Mouse (Mus musculus) hindbrain, embryonic 16.5 days (tissue): Measurements from ENCODE around the gene Gm10642. TPM values are rescaled to one million over a fixed set of nuclear protein-coding genes. Genes with fewer than 3 reads are reported as not detected.

Experiments
- ATAC-seq: fragments of 200-750 bp; cut with Nextera tagmentation; 2 replicates; pipeline ENCODE4 v1.8.0; 2017; ENCODE audit warnings: moderate TSS enrichment, moderate library complexity
- H3K27ac ChIP-seq: fragments of 300-500 bp; sonication (generic); 2 replicates; pipeline ENCODE4 v1.5.1; 2014; ENCODE audit warnings: low read depth, mild to moderate bottlenecking, control low read depth, low read length, moderate library complexity
- H3K27me3 ChIP-seq: fragments of 300-500 bp; sonication (generic); replicated peaks from 2 replicates; pipeline ENCODE4 v1.6.1; 2014; ENCODE audit warnings: low read length; ENCODE audit not compliant: control insufficient read depth, insufficient read depth
- H3K36me3 ChIP-seq: fragments of 300-500 bp; sonication (generic); 2 replicates; pipeline ENCODE4 v1.6.1; 2014; ENCODE audit warnings: mild to moderate bottlenecking, low read length, moderate library complexity, mixed read lengths; ENCODE audit not compliant: control insufficient read depth, insufficient read depth
- H3K4me1 ChIP-seq: fragments of 300-500 bp; sonication (generic); 2 replicates; pipeline ENCODE4 v1.6.1; 2014; ENCODE audit warnings: low read depth, low read length; ENCODE audit not compliant: control insufficient read depth, insufficient read depth
- H3K4me2 ChIP-seq: fragments of 300-500 bp; sonication (generic); 2 replicates; pipeline ENCODE4 v1.6.1; 2014; ENCODE audit warnings: mild to moderate bottlenecking, low read length, control low read depth, moderate library complexity
- H3K4me3 ChIP-seq: fragments of 300-500 bp; sonication (generic); 2 replicates; pipeline ENCODE4 v1.5.1; 2014; ENCODE audit warnings: mild to moderate bottlenecking, low read length, control low read depth, moderate library complexity
- H3K9ac ChIP-seq: fragments of 300-500 bp; sonication (generic); 2 replicates; pipeline ENCODE4 v1.6.1; 2014; ENCODE audit warnings: low read depth, mild to moderate bottlenecking, control low read depth, low read length, moderate library complexity
- H3K9me3 ChIP-seq: fragments of 300-500 bp; sonication (generic); 2 replicates; pipeline ENCODE4 v1.6.1; 2014; ENCODE audit warnings: mild to moderate bottlenecking, low read length, moderate library complexity; ENCODE audit not compliant: control insufficient read depth
- WGBS: fragments of 180-500 bp; shearing (Covaris S2); extraction: QIAGEN DNeasy Blood & Tissue Kit; methylation state at CpG from one replicate; pipeline ENCODE4 v1.1.7; 2014; 5-methylcytosine and 5-hydroxymethylcytosine counted together
- polyA plus RNA-seq: library from polyadenylated mRNA; unstranded; fragments of >200 nt; fragmentation: Nextera tagmentation; extraction: Ambion mirVana; gene quantifications from 2 replicates; pipeline ENCODE4 v1.2.1, GENCODE M21; 2015

Gene Gm10642
- polyA plus RNA-seq, 1 experiment from 2014 or later, result 0.21 TPM

- H3K9me3 ChIP-seq, result no peaks in the 10 kb centered on the region
- H3K27ac ChIP-seq, result no peak overlapping the region
- H3K4me3 ChIP-seq, result no peak overlapping the region
- H3K9ac ChIP-seq, result no peak overlapping the region
- no peaks in the 10 kb centered on the region for H3K4me1 ChIP-seq
- no peaks in the 10 kb centered on the region for H3K36me3 ChIP-seq
- no peak for ATAC-seq
- H3K27me3 ChIP-seq, result no peaks in the 10 kb centered on the region
- WGBS, result 94% methylated on average over 6 of the region's 6 CpGs
- no peak overlapping the region for H3K4me2 ChIP-seq
Observed at GRCm38 (mm10) chr9:70670381-70670780, 14.3 kb downstream of the Gm10642 start.

GRCm38 (mm10) chr9:70671278-70671677 is 15.2 kb downstream of the Gm10642 start:
- H3K9me3 ChIP-seq, result no peaks in the 10 kb centered on the region; the same call in 1 of the 2 replicates
- no peaks in the 10 kb centered on the region for H3K27me3 ChIP-seq
- no peak for ATAC-seq
- H3K4me1 ChIP-seq, result no peaks in the 10 kb centered on the region
- H3K9ac ChIP-seq, result no peak overlapping the region
- no peaks in the 10 kb centered on the region for H3K36me3 ChIP-seq
- H3K4me2 ChIP-seq, result no peak overlapping the region
- no peak overlapping the region for H3K27ac ChIP-seq
- H3K4me3 ChIP-seq, result no peak overlapping the region
- 72% methylated on average over 6 of the region's 6 CpGs for WGBS

GRCm38 (mm10) chr9:70671772-70672579 is 15.9 kb downstream of the Gm10642 start:
- 54% methylated on average over 10 of the region's 10 CpGs for WGBS
- H3K27ac ChIP-seq, result no peak overlapping the region

GRCm38 (mm10) chr9:70673656-70674055 is 17.6 kb downstream of the Gm10642 start:
- Histone ChIP-seq H3K9me3 (no peaks in the 10 kb centered on the region; the same call in 1 of the 2 replicates), H3K4me3 (no peak overlapping the region), H3K27ac (no peak overlapping the region), H3K27me3 (no peaks in the 10 kb centered on the region), H3K9ac (no peak overlapping the region), H3K4me2 (no peak overlapping the region), H3K4me1 (no peaks in the 10 kb centered on the region), H3K36me3 (no peaks in the 10 kb centered on the region)
- WGBS, result 94% methylated on average over 4 of the region's 4 CpGs
- ATAC-seq, result no peak

More at GRCm38 (mm10) chr9:70671772-70672579, 15.9 kb downstream of the Gm10642 start:
- H3K9ac ChIP-seq, result no peak overlapping the region
- no peak overlapping the region for H3K4me3 ChIP-seq
- ATAC-seq, result no peak
- no peaks in the 10 kb centered on the region for H3K4me1 ChIP-seq
- no peaks in the 10 kb centered on the region; the same call in 1 of the 2 replicates for H3K9me3 ChIP-seq
- H3K4me2 ChIP-seq, result no peak overlapping the region
- H3K36me3 ChIP-seq, result no peaks in the 10 kb centered on the region
- H3K27me3 ChIP-seq, result no peaks in the 10 kb centered on the region

GRCm38 (mm10) chr9:70675117-70675516 is 19.1 kb downstream of the Gm10642 start:
- 79% methylated on average over 4 of the region's 4 CpGs for whole genome bisulfite sequencing
- no peak overlapping the region for H3K4me2 ChIP-seq
- H3K36me3 ChIP-seq, result no peaks in the 10 kb centered on the region
- no peak overlapping the region for H3K9ac ChIP-seq
- no peaks in the 10 kb centered on the region; the same call in 1 of the 2 replicates for H3K9me3 ChIP-seq
- no peak for ATAC-seq
- no peak overlapping the region for H3K27ac ChIP-seq
- no peaks in the 10 kb centered on the region for H3K27me3 ChIP-seq
- H3K4me1 ChIP-seq, result no peaks in the 10 kb centered on the region
- no peak overlapping the region for H3K4me3 ChIP-seq

- WGBS, result 92% methylated on average over 5 of the region's 5 CpGs
Observed at GRCm38 (mm10) chr9:70675961-70676360, 19.9 kb downstream of the Gm10642 start.

GRCm38 (mm10) chr9:70678682-70679131 is 22.7 kb downstream of the Gm10642 start, which contains the start of gene Adam10:
Gene Adam10, plus strand, starts transcription at chr9:70678997.
- Histone ChIP-seq H3K27ac (peak within 1 kb of the TSS; percentile 98), H3K9ac (peak within 1 kb of the TSS; percentile 93), H3K27me3 (no peaks in the 10 kb centered on the region), H3K9me3 (no peaks in the 10 kb centered on the region; the same call in 1 of the 2 replicates), H3K4me1 (peaks cover 10% of the 10 kb centered on the region), H3K4me2 (peak within 1 kb of the TSS; percentile 71), H3K4me3 (peak within 1 kb of the TSS; percentile 98), H3K36me3 (no peaks in the 10 kb centered on the region)
- under 1% methylated on average over 46 of the region's 48 CpGs for WGBS
- ATAC-seq, result peak; percentile 99

More at GRCm38 (mm10) chr9:70675961-70676360, 19.9 kb downstream of the Gm10642 start:
- no peak overlapping the region for H3K9ac ChIP-seq
- H3K27me3 ChIP-seq, result no peaks in the 10 kb centered on the region
- no peak overlapping the region for H3K4me3 ChIP-seq
- no peaks in the 10 kb centered on the region; the same call in 1 of the 2 replicates for H3K9me3 ChIP-seq
- H3K36me3 ChIP-seq, result no peaks in the 10 kb centered on the region
- ATAC-seq, result no peak
- no peak overlapping the region for H3K4me2 ChIP-seq
- peaks cover 3% of the 10 kb centered on the region for H3K4me1 ChIP-seq
- no peak overlapping the region for H3K27ac ChIP-seq

GRCm38 (mm10) chr9:70679132-70680091 is 23.4 kb downstream of the Gm10642 start:
- H3K36me3 ChIP-seq, result no peaks in the 10 kb centered on the region
- H3K4me2 ChIP-seq, result peak overlapping the region; percentile 71
- no peaks in the 10 kb centered on the region; the same call in 1 of the 2 replicates for H3K9me3 ChIP-seq
- no peak; the same call in 1 of the 2 replicates for ATAC-seq
- peaks cover 10% of the 10 kb centered on the region for H3K4me1 ChIP-seq
- H3K27me3 ChIP-seq, result no peaks in the 10 kb centered on the region
- under 1% methylated on average over 82 of the region's 103 CpGs for whole genome bisulfite sequencing
- peak overlapping the region; percentile 98 for H3K4me3 ChIP-seq
- peak overlapping the region; percentile 93 for H3K9ac ChIP-seq
- H3K27ac ChIP-seq, result peak overlapping the region; percentile 98
